Mouse (Mus musculus) heart, postnatal 4 days (tissue): ENCODE measurements around the gene Snca. TPM values are rescaled to one million over a fixed set of nuclear protein-coding genes. Genes with fewer than 3 reads are reported as not detected.

Experiments
- DNase-seq: peaks from one replicate; pipeline ENCODE4 v3.0.0; 2021
- total RNA-seq, 2 experiments: library from RNA; stranded (reverse); gene quantifications; 2 replicates each; pipeline ENCODE4 v1.2.3; 2021

The Snca gene
- 10 to 100 TPM; 11.5 to 31.0 TPM for total RNA-seq

DNA sequence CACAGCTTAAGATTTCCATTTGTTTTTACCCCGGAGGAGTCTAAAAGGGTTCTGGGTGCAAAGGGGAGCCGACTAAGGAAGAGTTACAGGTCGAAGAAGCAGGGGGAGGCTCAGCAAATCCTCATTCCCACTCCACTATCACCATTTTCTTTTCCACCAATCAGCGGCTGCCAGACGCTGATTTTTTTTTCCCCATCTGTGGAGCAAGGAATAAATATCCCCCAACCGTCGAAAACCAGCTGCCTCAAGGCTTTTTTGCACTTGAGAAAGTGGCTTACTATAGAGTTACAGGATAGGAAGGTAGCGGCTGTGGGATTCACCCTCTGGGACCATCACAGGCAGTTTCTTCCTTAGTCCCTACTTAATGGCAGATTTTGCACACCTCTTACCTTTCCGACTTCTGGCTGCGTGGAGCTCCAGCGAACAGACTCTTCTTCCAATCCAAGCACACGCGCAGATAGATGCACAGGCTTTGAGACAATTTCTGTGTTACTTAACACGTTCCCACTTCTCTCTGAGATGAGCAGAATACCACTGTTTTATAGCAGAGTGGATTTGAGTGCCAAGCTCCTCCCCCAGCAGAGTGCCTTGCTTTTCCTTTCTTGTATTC, at the start of gene Snca:
Snca (minus strand) TSS at position 574 of the 610 bp plus-strand sequence.
- DNase-seq = no peak

DNA sequence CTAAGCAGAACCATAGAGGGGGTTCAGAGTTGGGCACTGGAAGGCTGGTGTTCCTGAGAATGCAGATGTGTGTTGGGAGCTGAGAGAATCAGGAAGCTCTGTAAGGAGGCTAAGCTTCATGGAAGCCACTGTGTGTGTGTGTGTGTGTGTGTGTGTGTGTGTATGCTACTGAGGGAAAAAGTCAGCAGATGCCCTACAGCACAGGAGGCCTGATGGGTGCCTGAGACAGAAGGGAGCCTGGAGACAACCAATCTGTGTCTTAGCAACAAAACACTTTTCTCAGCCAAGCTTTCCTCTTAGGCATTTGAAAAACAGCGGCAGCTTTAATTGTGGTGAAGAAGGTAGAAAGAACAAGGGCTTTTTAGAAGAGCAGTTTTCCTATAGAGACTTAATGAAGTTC, 40.5 kb upstream of the Snca start:
- DNase-seq = no peak

- DNase-seq = no peak
These were observed 26.9 kb upstream of the Snca start for GRCm38 (mm10) chr6:60856599-60856998.

- DNase-seq = no peak
These were observed 22.0 kb upstream of the Snca start for GRCm38 (mm10) chr6:60851690-60852089.

GRCm38 (mm10) chr6:60828429-60829264, 1.0 kb downstream of the Snca start:
- DNase-seq = peak; percentile 35

- DNase-seq = no peak
These were observed 1.6 kb downstream of the Snca start for GRCm38 (mm10) chr6:60828047-60828428.

GRCm38 (mm10) chr6:60827290-60827689, 2.4 kb downstream of the Snca start:
- no peak for DNase-seq

DNA sequence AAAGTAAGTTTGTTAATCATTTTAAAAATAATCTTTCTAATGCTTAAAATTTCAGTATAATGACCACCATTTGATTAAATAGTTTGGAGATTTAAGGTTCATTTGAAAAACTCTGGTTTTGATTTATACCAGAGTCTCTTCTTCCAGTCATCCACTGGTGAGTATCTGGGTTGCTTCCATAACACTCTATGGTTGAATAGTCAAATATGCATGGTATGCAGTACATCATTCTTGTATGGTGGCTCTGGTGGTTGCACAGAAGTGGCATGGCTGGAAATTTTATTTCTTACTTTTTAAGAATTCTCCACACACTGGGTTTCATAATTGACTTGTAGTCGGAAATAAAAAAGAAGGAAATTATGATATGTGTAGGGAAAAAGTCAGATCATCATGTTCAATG, 10.4 kb downstream of the Snca start:
- DNase-seq = no peak

- DNase-seq = no peak
These were observed 16.1 kb downstream of the Snca start for GRCm38 (mm10) chr6:60813516-60813915.

DNA sequence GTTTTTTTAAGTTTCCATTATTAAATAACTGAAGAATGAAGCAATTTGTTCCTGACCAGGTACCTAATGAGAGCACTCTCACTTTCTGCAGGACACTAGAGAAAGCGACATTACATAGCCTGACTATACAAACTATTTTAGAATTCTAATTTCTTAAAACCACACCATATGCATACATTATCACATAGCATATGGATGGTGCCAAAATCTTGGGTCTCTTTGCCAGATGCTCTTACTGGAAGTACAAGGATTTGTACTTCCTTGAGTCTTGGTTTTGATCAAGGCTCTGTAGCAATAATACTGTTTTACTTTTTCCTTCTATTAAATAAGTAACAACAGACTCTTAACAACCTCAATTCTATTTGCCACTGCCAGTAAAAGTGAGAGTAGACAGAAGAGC, 31.4 kb downstream of the Snca start:
- DNase-seq = no peak

DNA sequence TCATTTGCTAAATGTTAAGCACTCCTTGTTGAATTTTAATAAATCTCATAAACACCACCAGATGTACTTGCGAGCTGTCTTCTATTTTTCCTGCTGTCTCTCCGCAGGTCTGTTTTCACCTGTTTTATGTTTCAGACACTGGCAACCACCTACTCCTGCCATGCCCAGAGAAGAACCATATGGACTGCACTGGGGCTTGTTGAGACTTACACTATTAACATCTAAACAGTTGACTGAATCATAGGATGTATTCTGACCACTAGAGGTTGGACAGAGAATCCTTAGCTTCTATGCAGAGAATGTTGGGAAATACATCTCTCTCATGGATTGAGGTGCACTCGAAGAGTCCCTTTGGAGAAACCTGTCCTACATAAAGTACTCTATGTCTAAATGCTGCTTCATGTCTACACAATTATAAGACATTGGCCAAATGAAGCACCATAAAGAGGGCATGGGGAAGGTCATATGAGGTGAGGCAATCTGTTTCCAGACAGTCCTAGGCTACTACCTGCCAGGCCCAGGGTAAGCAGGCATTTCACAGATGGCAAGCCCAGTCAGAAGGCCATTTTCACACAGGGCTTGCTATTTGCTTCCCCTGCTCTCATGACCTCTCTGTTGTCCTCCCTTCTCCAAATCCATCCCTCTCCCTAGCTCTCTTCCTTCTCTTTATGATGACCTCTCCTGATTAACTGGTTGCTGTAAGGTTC, 35.8 kb downstream of the Snca start:
- DNase-seq = no peak

- DNase-seq = no peak
These were observed 42.7 kb downstream of the Snca start for GRCm38 (mm10) chr6:60786955-60787354.

- DNase-seq = no peak
These were observed 57.8 kb downstream of the Snca start for GRCm38 (mm10) chr6:60771899-60772298.

DNA sequence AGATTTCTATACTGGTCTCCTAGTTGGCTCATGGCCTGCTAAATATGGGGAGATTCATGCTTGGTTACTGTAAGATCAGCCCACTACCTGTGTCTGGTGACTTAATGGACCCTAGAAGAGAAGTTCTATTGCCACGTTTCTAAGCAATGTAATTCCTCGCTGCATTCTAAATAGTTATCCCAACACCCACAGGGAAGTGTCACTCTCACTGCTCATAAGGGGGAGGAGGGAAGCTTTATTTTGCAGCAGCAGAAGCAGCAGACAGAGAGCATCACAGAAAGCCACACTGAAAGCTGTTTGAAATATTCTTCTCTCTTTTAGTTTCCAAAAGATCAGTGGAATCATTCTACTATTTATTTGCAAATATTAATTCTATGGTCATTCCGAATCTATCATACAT, 64.0 kb downstream of the Snca start:
- no peak for DNase-seq

- DNase-seq = no peak
These were observed 66.8 kb downstream of the Snca start for GRCm38 (mm10) chr6:60762864-60763263.

DNA sequence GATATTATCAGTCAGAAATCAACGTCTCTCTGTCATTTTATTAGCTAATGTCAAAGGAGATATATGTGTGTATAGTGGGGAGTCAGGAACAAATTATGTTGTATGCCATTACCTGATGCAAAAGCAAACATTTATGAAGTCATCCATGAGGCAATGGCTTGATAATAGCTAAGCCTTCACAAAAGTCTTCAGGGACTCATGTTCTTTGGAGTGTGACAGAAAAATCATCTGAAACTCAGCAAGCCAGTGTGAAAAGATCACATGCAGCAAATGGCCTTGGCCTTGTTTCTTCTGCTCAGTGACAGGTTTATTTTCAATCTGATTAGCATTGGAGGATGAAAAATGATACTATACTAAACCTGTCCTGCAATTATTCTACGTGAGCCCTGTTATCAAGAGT, 67.9 kb downstream of the Snca start:
- DNase-seq = no peak

DNA sequence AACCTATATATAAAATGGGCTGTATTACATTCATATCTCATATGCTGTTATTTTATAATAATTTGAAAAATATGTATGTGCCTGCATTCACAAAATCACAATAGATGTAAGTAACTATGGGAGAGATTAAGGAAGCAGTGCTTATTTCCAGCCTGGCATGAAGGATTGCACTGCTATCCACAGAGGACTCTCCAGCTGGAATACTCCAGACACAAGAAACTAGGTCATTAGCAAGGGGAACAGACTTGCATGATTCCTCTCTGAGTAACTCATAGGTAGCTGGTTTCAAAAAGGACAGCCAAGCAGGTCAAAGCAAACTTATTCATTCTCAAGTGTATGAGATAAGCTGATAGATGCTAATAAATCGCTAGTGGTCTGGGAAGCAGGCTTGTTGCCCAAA, 74.7 kb downstream of the Snca start:
- DNase-seq = no peak

- no peak for DNase-seq
These were observed 83.7 kb downstream of the Snca start for GRCm38 (mm10) chr6:60745965-60746364.

GRCm38 (mm10) chr6:60741427-60742071, 88.1 kb downstream of the Snca start:
- no peak for DNase-seq

- no peak for DNase-seq
These were observed 89.9 kb downstream of the Snca start for GRCm38 (mm10) chr6:60739776-60740175.

GRCm38 (mm10) chr6:60731164-60731563, 98.5 kb downstream of the Snca start:
- no peak for DNase-seq

DNA sequence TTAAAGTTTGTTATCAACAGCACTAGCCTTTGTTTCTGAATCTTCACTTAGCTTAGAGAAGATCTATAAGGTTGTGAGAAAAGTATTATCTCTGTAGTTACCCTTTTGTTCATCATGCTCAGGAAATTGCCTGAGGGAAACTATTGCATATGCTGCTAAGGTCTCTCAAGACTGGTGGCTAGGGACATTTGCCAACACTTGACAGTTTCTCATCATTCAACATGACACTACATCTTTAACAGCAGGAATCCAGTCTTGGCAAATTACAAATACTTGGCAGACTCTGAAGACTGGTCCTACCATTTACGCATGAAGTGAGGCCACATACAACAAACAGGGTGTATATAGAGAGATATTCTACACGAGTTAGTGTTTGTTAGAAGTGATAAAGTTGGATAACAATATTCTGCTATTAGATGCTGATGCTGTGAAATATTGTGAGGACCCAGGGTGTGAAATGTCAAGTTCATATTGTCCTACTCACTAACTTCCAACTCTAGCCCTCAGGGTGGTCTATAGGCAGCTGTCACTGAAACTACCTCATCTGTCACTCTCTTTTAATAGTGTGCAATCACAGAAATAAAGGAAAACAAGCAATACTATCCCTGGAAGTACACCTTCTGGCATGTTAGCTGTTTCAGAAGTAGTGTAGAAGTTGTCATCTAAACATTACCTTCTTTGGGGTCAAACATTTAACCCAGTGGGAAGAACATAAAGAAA, 105.4 kb downstream of the Snca start:
- no peak for DNase-seq
